Mouse (Mus musculus): ENCODE data around the gene Armc5.

The Armc5 gene

GRCm38 (mm10) chr7:128236856-128237592 lies at the start of gene Armc5:
Gene Armc5, plus strand, starts transcription at chr7:128237342.
- DNase-seq: peak; percentile 93

GRCm38 (mm10) chr7:128201607-128202006 lies 35.5 kb upstream of the Armc5 start:
- no peak for DNase-seq

GRCm38 (mm10) chr7:128203071-128203470 lies 34.1 kb upstream of the Armc5 start:
- DNase-seq: no peak

- DNase-seq: no peak
Measured at GRCm38 (mm10) chr7:128204179-128204578, 33.0 kb upstream of the Armc5 start.

GRCm38 (mm10) chr7:128205695-128206094 lies 31.4 kb upstream of the Armc5 start:
- DNase-seq: no peak

- no peak for DNase-seq
Measured at GRCm38 (mm10) chr7:128206152-128206551, 31.0 kb upstream of the Armc5 start, which contains the start of gene Cox6a2. Gene Cox6a2, minus strand, starts transcription at chr7:128206387.

GRCm38 (mm10) chr7:128208187-128208586 lies 29.0 kb upstream of the Armc5 start:
- peak; percentile 62 for DNase-seq

- DNase-seq: peak; percentile 75
Measured at GRCm38 (mm10) chr7:128209826-128210225, 27.3 kb upstream of the Armc5 start.

- DNase-seq: no peak
Measured at GRCm38 (mm10) chr7:128219952-128220351, 17.2 kb upstream of the Armc5 start.

- DNase-seq: peak; percentile 58
Measured at GRCm38 (mm10) chr7:128220936-128221335, 16.2 kb upstream of the Armc5 start.

GRCm38 (mm10) chr7:128231741-128232140 lies 5.4 kb upstream of the Armc5 start:
- no peak for DNase-seq

- no peak for DNase-seq
Measured at GRCm38 (mm10) chr7:128234796-128235195, 2.3 kb upstream of the Armc5 start.

- peak; percentile 96 for DNase-seq
Measured at GRCm38 (mm10) chr7:128235481-128235880, 1.7 kb upstream of the Armc5 start.

GRCm38 (mm10) chr7:128236426-128236825 lies 716 bp upstream of the Armc5 start:
- DNase-seq: no peak

- no peak for DNase-seq
Measured at GRCm38 (mm10) chr7:128237593-128237926, 418 bp downstream of the Armc5 start.

GRCm38 (mm10) chr7:128237927-128238778 lies 1.0 kb downstream of the Armc5 start, which contains the start of gene 9130023H24Rik:
Gene 9130023H24Rik, minus strand, starts transcription at chr7:128238031.
- peak; percentile 99 for DNase-seq

GRCm38 (mm10) chr7:128238991-128239390 lies 1.8 kb downstream of the Armc5 start:
- DNase-seq: peak; percentile 67

GRCm38 (mm10) chr7:128240131-128240784 lies 3.1 kb downstream of the Armc5 start:
- peak; percentile 29 for DNase-seq

- DNase-seq: no peak
Measured at GRCm38 (mm10) chr7:128242331-128242730, 5.2 kb downstream of the Armc5 start.

- DNase-seq: no peak
Measured at GRCm38 (mm10) chr7:128243921-128244320, 6.8 kb downstream of the Armc5 start.

- no peak for DNase-seq
Measured at GRCm38 (mm10) chr7:128244410-128245025, 7.4 kb downstream of the Armc5 start.

- no peak for DNase-seq
Measured at GRCm38 (mm10) chr7:128245547-128245946, 8.4 kb downstream of the Armc5 start.

Measured in kidney, adult 9 months (tissue).